Mouse (Mus musculus) hindbrain, postnatal 0 days (tissue): ENCODE measurements around the gene Arhgap15. TPM values are rescaled to one million over a fixed set of nuclear protein-coding genes. Genes with fewer than 3 reads are reported as not detected.

Source experiments
- ATAC-seq: fragments of 200-750 bp; cut with Nextera tagmentation; 2 replicates; pipeline ENCODE4 v1.8.0; 2017; ENCODE audit warnings: mild to moderate bottlenecking, moderate TSS enrichment, moderate library complexity
- DNase-seq: peaks from one replicate; pipeline ENCODE4 v3.0.0-alpha.2; 2015; ENCODE audit warnings: low spot score
- H3K27ac ChIP-seq: fragments of 300-500 bp; sonication (generic); 2 replicates; pipeline ENCODE4 v1.5.1; 2014; ENCODE audit warnings: mild to moderate bottlenecking
- H3K27me3 ChIP-seq: fragments of 300-500 bp; sonication (generic); 2 replicates; pipeline ENCODE4 v1.6.1; 2014; ENCODE audit warnings: low read length, mixed read lengths; ENCODE audit not compliant: insufficient read depth
- H3K36me3 ChIP-seq: fragments of 300-500 bp; sonication (generic); 2 replicates; pipeline ENCODE4 v1.6.1; 2014; ENCODE audit warnings: low read length, mixed read lengths; ENCODE audit not compliant: insufficient read depth
- H3K4me1 ChIP-seq: fragments of 300-500 bp; sonication (generic); 2 replicates; pipeline ENCODE4 v1.6.1; 2014; ENCODE audit warnings: antibody characterized with exemption, low read length, mixed read lengths; ENCODE audit not compliant: insufficient read depth
- H3K4me2 ChIP-seq: fragments of 300-500 bp; sonication (generic); 2 replicates; pipeline ENCODE4 v1.6.1; 2014; ENCODE audit warnings: low read depth, mild to moderate bottlenecking, low read length, moderate library complexity, mixed read lengths
- H3K4me3 ChIP-seq: fragments of 300-500 bp; sonication (generic); 2 replicates; pipeline ENCODE4 v1.5.1; 2014; ENCODE audit warnings: low read length
- H3K9ac ChIP-seq: fragments of 300-500 bp; sonication (generic); replicated peaks from 2 replicates; pipeline ENCODE4 v1.6.1; 2014; ENCODE audit warnings: mild to moderate bottlenecking, low read length, moderate library complexity, mixed read lengths
- H3K9me3 ChIP-seq: fragments of 300-500 bp; sonication (generic); 2 replicates; pipeline ENCODE4 v1.6.1; 2016; ENCODE audit warnings: low read length, mixed read lengths
- CTCF ChIP-seq: IDR thresholded peaks from 2 replicates; pipeline ENCODE4 v1.5.1; 2016; ENCODE audit warnings: antibody characterized with exemption, control low read depth, low read depth
- WGBS: fragments of 180-500 bp; shearing (Covaris S2); extraction: QIAGEN DNeasy Blood & Tissue Kit; methylation state at CpG from one replicate; pipeline ENCODE4 v1.1.7; 2014; 5-methylcytosine and 5-hydroxymethylcytosine counted together
- polyA plus RNA-seq: library from polyadenylated mRNA; unstranded; fragments of >200 nt; fragmentation: Nextera tagmentation; extraction: Ambion mirVana; gene quantifications from 2 replicates; pipeline ENCODE4 v1.2.1, GENCODE M21; 2015
- total RNA-seq: library from RNA; depleted of rRNA; stranded (reverse); fragments of >200 nt; gene quantifications from 2 replicates; pipeline ENCODE4 v1.2.3, GENCODE M21; 2014

The Arhgap15 gene
- total and polyA plus RNA-seq, 2 experiments from 2014 or later: 2.0 to 4.0 TPM

DNA sequence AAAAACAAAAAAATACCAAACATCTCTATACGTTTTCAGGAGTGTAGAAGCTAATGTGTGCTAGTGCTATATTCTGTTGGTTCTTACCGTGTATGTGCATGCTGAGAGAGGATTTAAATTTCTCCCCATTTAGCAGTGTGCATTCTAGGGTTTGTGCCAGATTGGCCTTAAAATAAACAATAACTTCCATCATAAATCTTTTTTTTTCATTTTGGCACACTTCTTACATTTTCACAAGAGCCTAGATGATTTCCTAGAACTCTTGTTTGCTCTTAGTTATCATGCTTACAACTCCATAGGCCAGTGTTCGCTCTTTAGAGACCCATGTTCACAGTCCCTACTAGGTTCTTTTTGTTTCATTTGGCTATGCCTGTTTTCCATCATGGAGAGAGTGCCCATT is 362.7 kb downstream of the Arhgap15 start:
- Histone ChIP-seq H3K4me1 (no peaks in the 10 kb centered on the region), H3K36me3 (no peaks in the 10 kb centered on the region), H3K9me3 (no peaks in the 10 kb centered on the region), H3K27ac (no peak overlapping the region), H3K4me2 (no peak overlapping the region), H3K4me3 (no peak overlapping the region), H3K9ac (no peak overlapping the region), H3K27me3 (no peaks in the 10 kb centered on the region)
- TF ChIP-seq CTCF: no peak
- WGBS: 89% methylated on average over 3 of the region's 3 CpGs
- ATAC-seq (no peak), DNase-seq (no peak)

- no peak for DNase-seq
Measured at GRCm38 (mm10) chr2:44112990-44113798, 364.6 kb downstream of the Arhgap15 start.

GRCm38 (mm10) chr2:44114296-44114695 is 365.7 kb downstream of the Arhgap15 start:
- H3K4me1 ChIP-seq: no peaks in the 10 kb centered on the region
- H3K4me2 ChIP-seq: no peak overlapping the region
- DNase-seq (no peak), ATAC-seq (no peak)
- H3K27ac ChIP-seq: no peak overlapping the region
- H3K36me3 ChIP-seq: no peaks in the 10 kb centered on the region
- TF ChIP-seq CTCF: no peak
- no peak overlapping the region for H3K9ac ChIP-seq
- 85% methylated on average over 2 of the region's 2 CpGs for WGBS
- no peaks in the 10 kb centered on the region for H3K27me3 ChIP-seq
- no peaks in the 10 kb centered on the region for H3K9me3 ChIP-seq
- H3K4me3 ChIP-seq: no peak overlapping the region

More at GRCm38 (mm10) chr2:44112990-44113798, 364.6 kb downstream of the Arhgap15 start:
- ATAC-seq: no peak
- Histone ChIP-seq H3K4me3 (no peak overlapping the region), H3K36me3 (no peaks in the 10 kb centered on the region), H3K27me3 (no peaks in the 10 kb centered on the region), H3K27ac (no peak overlapping the region), H3K9me3 (no peaks in the 10 kb centered on the region), H3K4me2 (no peak overlapping the region), H3K4me1 (no peaks in the 10 kb centered on the region), H3K9ac (no peak overlapping the region)
- TF ChIP-seq CTCF: no peak
- WGBS: 76% methylated on average over 9 of the region's 9 CpGs

DNA sequence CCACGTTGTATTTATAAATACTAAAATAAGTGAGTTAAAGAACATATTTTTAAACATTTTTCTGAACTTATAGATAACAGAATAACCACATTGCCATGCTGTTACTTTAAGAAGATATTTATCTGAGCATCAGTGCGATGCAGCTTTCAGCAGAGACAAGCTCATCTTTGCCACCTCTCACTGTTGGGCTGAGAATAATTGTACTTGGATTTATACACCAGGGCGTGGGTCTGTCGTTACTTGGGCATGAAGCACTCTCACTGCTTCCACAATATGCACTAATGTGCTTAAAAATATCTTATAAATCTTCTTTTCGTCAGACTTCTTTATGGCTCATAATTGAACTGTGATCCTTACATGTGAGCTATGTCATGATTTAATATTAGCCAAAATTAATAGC is 372.5 kb downstream of the Arhgap15 start:
- Histone ChIP-seq H3K4me1 (no peaks in the 10 kb centered on the region), H3K4me3 (no peak overlapping the region), H3K9ac (no peak overlapping the region), H3K4me2 (no peak overlapping the region), H3K9me3 (no peaks in the 10 kb centered on the region), H3K36me3 (no peaks in the 10 kb centered on the region), H3K27ac (no peak overlapping the region), H3K27me3 (no peaks in the 10 kb centered on the region)
- no peak for TF ChIP-seq CTCF
- DNase-seq: no peak
- WGBS: 86% methylated on average over 5 of the region's 5 CpGs
- ATAC-seq: no peak

GRCm38 (mm10) chr2:44123246-44123645 is 374.6 kb downstream of the Arhgap15 start:
- H3K4me1 ChIP-seq: no peaks in the 10 kb centered on the region
- no peaks in the 10 kb centered on the region for H3K9me3 ChIP-seq
- no peak overlapping the region for H3K27ac ChIP-seq
- H3K4me2 ChIP-seq: no peak overlapping the region
- H3K36me3 ChIP-seq: no peaks in the 10 kb centered on the region
- no peak overlapping the region for H3K9ac ChIP-seq
- TF ChIP-seq CTCF: no peak
- H3K4me3 ChIP-seq: no peak overlapping the region
- DNase-seq (no peak), ATAC-seq (no peak)
- H3K27me3 ChIP-seq: no peaks in the 10 kb centered on the region
- WGBS: 88% methylated on average over 2 of the region's 2 CpGs

DNA sequence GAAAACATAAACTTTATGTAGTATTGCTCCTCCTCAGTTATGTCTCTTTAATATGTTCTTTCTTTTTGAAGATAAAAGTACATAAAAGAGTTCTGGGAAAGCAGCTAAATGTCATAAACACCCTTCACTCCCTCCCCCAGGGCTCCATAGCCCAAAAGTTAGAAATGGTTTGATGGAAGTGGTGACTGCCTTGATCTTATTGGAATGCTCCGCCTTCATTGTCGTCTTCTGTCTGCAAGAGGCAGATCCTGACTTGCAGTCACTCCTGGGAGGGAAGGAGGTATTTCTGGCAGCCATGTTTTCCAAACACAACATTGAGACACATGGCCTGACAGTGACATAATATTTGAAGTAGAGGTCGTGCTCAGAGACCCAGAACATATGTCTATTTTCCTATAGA is 375.5 kb downstream of the Arhgap15 start:
- H3K4me1 ChIP-seq: no peaks in the 10 kb centered on the region
- no peak for TF ChIP-seq CTCF

GRCm38 (mm10) chr2:44124683-44125082 is 376.1 kb downstream of the Arhgap15 start:
- Histone ChIP-seq H3K9ac (no peak overlapping the region), H3K36me3 (no peaks in the 10 kb centered on the region), H3K4me3 (no peak overlapping the region), H3K9me3 (no peaks in the 10 kb centered on the region), H3K27ac (no peak overlapping the region), H3K4me1 (no peaks in the 10 kb centered on the region), H3K4me2 (no peak overlapping the region), H3K27me3 (no peaks in the 10 kb centered on the region)
- DNase-seq: no peak
- WGBS: 80% methylated on average over 3 of the region's 3 CpGs
- no peak for ATAC-seq
- no peak for TF ChIP-seq CTCF

More for the DNA sequence above, 375.5 kb downstream of the Arhgap15 start:
- Histone ChIP-seq H3K9ac (no peak overlapping the region), H3K27ac (no peak overlapping the region), H3K4me3 (no peak overlapping the region), H3K27me3 (no peaks in the 10 kb centered on the region), H3K4me2 (no peak overlapping the region), H3K36me3 (no peaks in the 10 kb centered on the region), H3K9me3 (no peaks in the 10 kb centered on the region)
- ATAC-seq (no peak), DNase-seq (no peak)
- WGBS: 70% methylated on average over 3 of the region's 3 CpGs
